Mouse (Mus musculus): Measurements from ENCODE around the gene Pak4.

DNA sequence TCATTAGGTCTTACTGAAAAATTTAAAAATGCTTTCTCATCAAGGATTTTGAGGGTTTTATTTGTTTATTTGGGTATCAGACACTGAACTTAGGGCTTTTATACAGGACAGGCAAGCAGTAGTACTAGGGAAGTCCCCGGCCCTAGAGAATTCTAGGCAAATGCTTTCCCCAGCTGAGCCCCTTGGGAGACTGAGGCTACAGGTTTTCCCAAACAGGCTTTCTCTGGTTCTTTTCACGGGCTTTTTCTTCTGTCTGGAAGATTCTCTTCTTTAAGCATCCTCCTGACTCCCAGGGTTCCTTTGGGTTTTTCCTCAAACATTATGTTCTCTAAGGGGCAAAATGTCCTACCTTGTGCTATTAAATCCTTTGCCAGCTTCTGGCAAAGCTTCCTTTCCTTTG lies 966 bp upstream of the Pak4 start:
- TF ChIP-seq CTCF (IDR thresholded peaks at IDR 0.05; ENCODE audit: borderline replicate concordance, control insufficient read depth, extremely low read depth, insufficient read depth, low read length, poor library complexity) (no peak), POLR2A (IDR thresholded peaks at IDR 0.05; ENCODE audit: control insufficient read depth, extremely low read depth, insufficient read depth, low read length, poor library complexity) (no peak)

Measured in thymus, adult 2 months (tissue).